Mouse (Mus musculus): Measurements from ENCODE around the gene Cybb. TPM values are rescaled to one million over a fixed set of nuclear protein-coding genes. Genes with fewer than 3 reads are reported as not detected.

Gene Cybb
- polyA plus RNA-seq, 1 experiment from 2014 or later = 0.43 TPM

GRCm38 (mm10) chrX:9460387-9460930, 27.1 kb downstream of the Cybb start:
- ATAC-seq (replicated peaks) = no peak
- H3K36me3 ChIP-seq = no peaks in the 10 kb centered on the region
- no peak overlapping the region for H3K9ac ChIP-seq (replicated peaks)
- no peaks in the 10 kb centered on the region for H3K27me3 ChIP-seq
- H3K9me3 ChIP-seq = no peaks in the 10 kb centered on the region
- no peak overlapping the region for H3K27ac ChIP-seq (replicated peaks)
- H3K4me3 ChIP-seq = no peak overlapping the region
- no peak overlapping the region for H3K4me2 ChIP-seq (replicated peaks)
- WGBS = 86% methylated on average over 4 of the region's 4 CpGs
- no peaks in the 10 kb centered on the region for H3K4me1 ChIP-seq

- Histone ChIP-seq H3K4me2 (replicated peaks) (no peak overlapping the region), H3K9ac (replicated peaks) (no peak overlapping the region), H3K4me1 (no peaks in the 10 kb centered on the region), H3K4me3 (no peak overlapping the region), H3K9me3 (no peaks in the 10 kb centered on the region), H3K27me3 (no peaks in the 10 kb centered on the region), H3K27ac (replicated peaks) (no peak overlapping the region), H3K36me3 (no peaks in the 10 kb centered on the region)
- 93% methylated on average over 5 of the region's 5 CpGs for WGBS
- ATAC-seq (replicated peaks) = no peak
Observed at GRCm38 (mm10) chrX:9452375-9452774, 35.2 kb downstream of the Cybb start.

GRCm38 (mm10) chrX:9447284-9447683, 40.3 kb downstream of the Cybb start:
- no peak overlapping the region for H3K4me2 ChIP-seq (replicated peaks)
- H3K27me3 ChIP-seq = no peaks in the 10 kb centered on the region
- no peaks in the 10 kb centered on the region for H3K36me3 ChIP-seq
- no peak overlapping the region for H3K4me3 ChIP-seq
- H3K9me3 ChIP-seq = no peaks in the 10 kb centered on the region
- H3K9ac ChIP-seq (replicated peaks) = no peak overlapping the region
- no peaks in the 10 kb centered on the region for H3K4me1 ChIP-seq
- no peak for ATAC-seq (replicated peaks)
- no peak overlapping the region for H3K27ac ChIP-seq (replicated peaks)

GRCm38 (mm10) chrX:9441102-9441501, 46.5 kb downstream of the Cybb start:
- Histone ChIP-seq H3K4me2 (replicated peaks) (no peak overlapping the region), H3K4me1 (no peaks in the 10 kb centered on the region), H3K27me3 (no peaks in the 10 kb centered on the region), H3K9ac (replicated peaks) (no peak overlapping the region), H3K27ac (replicated peaks) (no peak overlapping the region), H3K9me3 (no peaks in the 10 kb centered on the region), H3K36me3 (no peaks in the 10 kb centered on the region), H3K4me3 (no peak overlapping the region)
- ATAC-seq (replicated peaks) = no peak
- WGBS = 75% methylated on average over 4 of the region's 4 CpGs

GRCm38 (mm10) chrX:9440556-9440955, 47.0 kb downstream of the Cybb start:
- Histone ChIP-seq H3K4me1 (no peaks in the 10 kb centered on the region), H3K9ac (replicated peaks) (no peak overlapping the region), H3K4me3 (no peak overlapping the region), H3K27ac (replicated peaks) (no peak overlapping the region), H3K9me3 (no peaks in the 10 kb centered on the region), H3K27me3 (no peaks in the 10 kb centered on the region), H3K36me3 (no peaks in the 10 kb centered on the region), H3K4me2 (replicated peaks) (no peak overlapping the region)
- ATAC-seq (replicated peaks) = no peak
- 89% methylated on average over 4 of the region's 4 CpGs for WGBS

- Histone ChIP-seq H3K9me3 (no peaks in the 10 kb centered on the region), H3K9ac (replicated peaks) (no peak overlapping the region), H3K36me3 (no peaks in the 10 kb centered on the region), H3K27ac (replicated peaks) (no peak overlapping the region), H3K4me2 (replicated peaks) (no peak overlapping the region), H3K4me1 (no peaks in the 10 kb centered on the region), H3K27me3 (no peaks in the 10 kb centered on the region), H3K4me3 (no peak overlapping the region)
- 91% methylated on average over 2 of the region's 2 CpGs for WGBS
- ATAC-seq (replicated peaks) = no peak
Observed at GRCm38 (mm10) chrX:9439257-9439656, 48.3 kb downstream of the Cybb start.

- Histone ChIP-seq H3K4me1 (no peaks in the 10 kb centered on the region), H3K9me3 (no peaks in the 10 kb centered on the region), H3K36me3 (no peaks in the 10 kb centered on the region), H3K27me3 (no peaks in the 10 kb centered on the region), H3K9ac (replicated peaks) (no peak overlapping the region), H3K27ac (replicated peaks) (no peak overlapping the region), H3K4me2 (replicated peaks) (no peak overlapping the region), H3K4me3 (no peak overlapping the region)
- WGBS = 76% methylated on average over 5 of the region's 5 CpGs
- no peak for ATAC-seq (replicated peaks)
Observed at GRCm38 (mm10) chrX:9413889-9414288, 73.7 kb downstream of the Cybb start.

Other genes starting within 250 kb of the Cybb start
- 0.26 TPM in 1 of 2 replicates, not detected in the other for gene Gm14862, start 230.9 kb downstream of the Cybb start, polyA plus RNA-seq (2015; fragmentation: Nextera tagmentation; extraction: Ambion mirVana)
- gene Xk, start 215.0 kb downstream of the Cybb start, polyA plus RNA-seq (2015; fragmentation: Nextera tagmentation; extraction: Ambion mirVana) = 3.2 and 3.7 TPM in 2 replicates
- 0.36 TPM in 1 of 2 replicates, not detected in the other for gene H2al1m, start 204.0 kb downstream of the Cybb start, polyA plus RNA-seq (2015; fragmentation: Nextera tagmentation; extraction: Ambion mirVana)
- not detected in 2 replicates for gene H2al1k, start 137.1 kb downstream of the Cybb start, polyA plus RNA-seq (2015; fragmentation: Nextera tagmentation; extraction: Ambion mirVana)
- not detected in 2 replicates for gene H2al1o, start 84.6 kb upstream of the Cybb start, polyA plus RNA-seq (2015; fragmentation: Nextera tagmentation; extraction: Ambion mirVana)
- gene Dynlt3, start 175.2 kb upstream of the Cybb start, polyA plus RNA-seq (2015; fragmentation: Nextera tagmentation; extraction: Ambion mirVana) = 33.5 and 35.5 TPM in 2 replicates